Mouse (Mus musculus) small intestine, adult 2 months (tissue): ENCODE measurements around the gene Mchr1.

Experiments
- CTCF ChIP-seq: fragments of 200-500 bp; IDR thresholded peaks from 2 replicates; pipeline ENCODE4 v1.5.1; 2012; ENCODE audit warnings: low read depth, mild to moderate bottlenecking, control low read depth, inconsistent platforms, low read length, moderate library complexity, mixed read lengths; ENCODE audit not compliant: insufficient replicate concordance, insufficient read length; ENCODE audit errors: extremely low read depth
- POLR2A ChIP-seq: fragments of 200-500 bp; IDR thresholded peaks from 2 replicates; pipeline ENCODE4 v1.6.1; 2012; ENCODE audit warnings: low read depth, mild to moderate bottlenecking, control low read depth, inconsistent platforms, low read length, moderate library complexity

- no peak for TF ChIP-seq POLR2A
- TF ChIP-seq CTCF = no peak
Measured at GRCm38 (mm10) chr15:81189061-81189460, 46.2 kb upstream of the Mchr1 start.
